Mouse (Mus musculus) olfactory bulb, adult 2 months (tissue): Measurements from ENCODE around the gene BC030867. TPM values are rescaled to one million over a fixed set of nuclear protein-coding genes. Genes with fewer than 3 reads are reported as not detected.

Source experiments
- H3K27ac ChIP-seq: fragments of 200-500 bp; 2 replicates; pipeline ENCODE4 v1.5.1; 2012; ENCODE audit warnings: low read depth, low read length; ENCODE audit not compliant: insufficient read depth
- H3K4me1 ChIP-seq: fragments of 200-500 bp; 2 replicates; pipeline ENCODE4 v1.6.1; 2012; ENCODE audit warnings: low read length; ENCODE audit not compliant: control insufficient read depth, insufficient read depth
- H3K4me3 ChIP-seq: fragments of 200-500 bp; 2 replicates; pipeline ENCODE4 v1.5.1; 2012; ENCODE audit warnings: mild to moderate bottlenecking, low read depth, low read length, moderate library complexity; ENCODE audit not compliant: insufficient read depth
- CTCF ChIP-seq: fragments of 200-500 bp; IDR thresholded peaks from 2 replicates; pipeline ENCODE4 v1.5.1; 2012; ENCODE audit warnings: low read depth, mild to moderate bottlenecking, low read length, moderate library complexity; ENCODE audit not compliant: insufficient read depth
- POLR2A ChIP-seq: fragments of 200-500 bp; IDR thresholded peaks from 2 replicates; pipeline ENCODE4 v1.6.1; 2012; ENCODE audit warnings: mild to moderate bottlenecking, low read depth, low read length, moderate library complexity; ENCODE audit not compliant: insufficient read depth
- WGBS: fragments of 180-500 bp; shearing (Covaris S2); methylation state at CpG from one replicate; pipeline ENCODE4 v1.1.7; 2018; 5-methylcytosine and 5-hydroxymethylcytosine counted together
- polyA plus RNA-seq: library from polyadenylated mRNA; stranded (reverse); fragments of >200 nt; gene quantifications from 2 replicates; pipeline ENCODE4 v1.2.4, GENCODE M21; 2012; ENCODE audit warnings: low replicate concordance; ENCODE audit not compliant: missing spikeins, insufficient read depth, insufficient read length

The BC030867 gene
- polyA plus RNA-seq, 1 experiment, result not detected

DNA sequence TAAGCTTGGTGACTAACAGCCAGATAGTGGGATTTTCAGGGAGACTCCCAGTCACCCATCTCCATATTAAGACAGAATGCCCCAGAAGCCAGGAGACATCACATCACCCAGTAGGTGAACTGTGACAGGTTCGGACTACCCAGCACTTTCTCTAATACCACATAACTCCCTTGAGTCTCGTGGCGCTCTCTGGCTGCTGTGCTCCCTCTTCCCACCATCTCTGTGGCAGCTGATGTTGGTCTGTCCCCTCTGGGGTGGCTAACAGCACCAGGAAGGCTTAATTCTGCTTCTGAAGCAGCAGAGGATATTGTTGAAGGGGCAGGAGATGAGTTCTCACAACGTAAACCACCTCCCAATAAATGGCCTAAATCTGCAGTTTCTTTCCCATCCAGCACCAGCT is 63.3 kb downstream of the BC030867 start:
- 89% methylated on average over 4 of the region's 4 CpGs for WGBS
- Histone ChIP-seq H3K4me1 (peaks cover 26% of the 10 kb centered on the region), H3K27ac (no peak overlapping the region), H3K4me3 (no peak overlapping the region)
- no peak for TF ChIP-seq CTCF
- TF ChIP-seq POLR2A, result no peak

DNA sequence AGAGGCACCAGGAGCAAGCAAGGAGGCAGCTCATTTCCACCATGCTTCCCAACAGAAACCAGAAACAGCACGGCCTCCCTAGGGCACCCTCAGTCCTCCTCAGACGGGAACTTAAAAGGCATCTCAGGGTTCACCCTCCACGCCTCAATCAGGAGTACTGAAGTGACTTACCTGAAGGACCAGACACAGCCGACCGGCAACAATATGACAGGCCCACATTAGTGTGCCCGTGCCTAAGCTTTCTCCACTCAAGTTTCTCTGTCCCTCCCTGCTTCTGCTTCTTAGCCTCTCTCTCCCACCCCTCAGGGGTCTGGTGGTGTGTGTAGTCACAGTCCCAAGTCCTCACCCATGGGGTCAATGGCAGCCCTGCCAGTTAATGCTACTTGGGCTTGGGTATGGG is 63.9 kb downstream of the BC030867 start:
- no peak for TF ChIP-seq CTCF
- no peak for TF ChIP-seq POLR2A
- WGBS, result 87% methylated on average over 6 of the region's 6 CpGs
- H3K4me1 ChIP-seq, result peaks cover 26% of the 10 kb centered on the region
- no peak overlapping the region for H3K4me3 ChIP-seq
- no peak overlapping the region for H3K27ac ChIP-seq

- 91% methylated on average over 12 of the region's 12 CpGs for WGBS
- TF ChIP-seq POLR2A (no peak), CTCF (no peak)
- Histone ChIP-seq H3K4me1 (peaks cover 19% of the 10 kb centered on the region), H3K4me3 (no peak overlapping the region), H3K27ac (no peak overlapping the region)
Measured at GRCm38 (mm10) chr11:102314321-102314720, 65.6 kb downstream of the BC030867 start.

Other genes with a start within 250 kb of the BC030867 start
- gene Mpp3, start 220.4 kb upstream of the BC030867 start, polyA plus RNA-seq, result not detected in 2 replicates
- not detected in 2 replicates for gene Cd300lg, start 207.4 kb upstream of the BC030867 start, polyA plus RNA-seq
- not detected in 2 replicates for gene Mpp2, start 160.4 kb upstream of the BC030867 start, polyA plus RNA-seq
- not detected in 2 replicates for gene Ppy, start 147.6 kb upstream of the BC030867 start, polyA plus RNA-seq
- gene Pyy, start 141.1 kb upstream of the BC030867 start, polyA plus RNA-seq, result not detected in 2 replicates
- gene Nags, start 103.4 kb upstream of the BC030867 start, polyA plus RNA-seq, result not detected in 2 replicates
- gene Tmem101, start 92.5 kb upstream of the BC030867 start, polyA plus RNA-seq, result not detected in 2 replicates
- gene Lsm12, start 63.6 kb upstream of the BC030867 start, polyA plus RNA-seq, result not detected in 2 replicates
- not detected in 2 replicates for gene G6pc3, start 59.3 kb upstream of the BC030867 start, polyA plus RNA-seq
- gene Hdac5, start 18.7 kb upstream of the BC030867 start, polyA plus RNA-seq, result 223 TPM in 1 of 2 replicates, not detected in the other
- gene Asb16, start 19.9 kb downstream of the BC030867 start, polyA plus RNA-seq, result not detected in 2 replicates
- 472 TPM in 1 of 2 replicates, not detected in the other for gene Tmub2, start 36.0 kb downstream of the BC030867 start, polyA plus RNA-seq
- gene Atxn7l3, start 47.7 kb downstream of the BC030867 start, polyA plus RNA-seq, result not detected in 2 replicates
- 213 TPM in 1 of 2 replicates, not detected in the other for gene Ubtf, start 70.9 kb downstream of the BC030867 start, polyA plus RNA-seq
- not detected in 2 replicates for gene Slc4a1, start 117.3 kb downstream of the BC030867 start, polyA plus RNA-seq
- not detected in 2 replicates for gene Rundc3a, start 144.5 kb downstream of the BC030867 start, polyA plus RNA-seq
- gene Slc25a39, start 159.1 kb downstream of the BC030867 start, polyA plus RNA-seq, result not detected in 2 replicates
- gene Grn, start 181.4 kb downstream of the BC030867 start, polyA plus RNA-seq, result not detected in 2 replicates
- gene Fam171a2, start 198.8 kb downstream of the BC030867 start, polyA plus RNA-seq, result not detected in 2 replicates
- not detected in 2 replicates for gene Itga2b, start 221.2 kb downstream of the BC030867 start, polyA plus RNA-seq